In the genomic region with DNA sequence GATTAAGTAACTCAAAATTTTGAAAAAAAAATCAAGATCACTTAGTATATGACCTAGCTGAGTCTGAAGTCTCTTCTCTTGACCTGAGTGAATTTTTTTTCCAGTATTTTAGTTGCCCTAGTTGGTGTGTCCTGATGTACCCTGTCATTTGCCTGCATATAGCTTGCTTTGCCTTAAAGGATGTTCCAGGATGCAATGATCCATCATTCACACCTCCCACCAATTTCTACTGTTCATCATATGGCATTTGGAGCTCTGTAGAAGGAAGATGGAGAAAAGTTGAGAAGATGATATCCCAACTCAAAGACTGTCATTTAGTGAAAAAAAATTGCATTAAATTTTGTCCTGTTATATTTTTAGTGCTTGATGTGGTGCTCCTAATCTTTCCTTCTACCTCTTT, we compare ENCODE assay signal across 29 mouse cellular contexts.
"Had no signal": no experiment of that assay in that cellular context is flagged by ENCODE, and none has a peak within 500 bp of the region (broad histone marks: within the 10 kb centered on the region; RNA-seq: fewer than 3 reads in every experiment).

No protein-coding gene starts in this region.

- H3K4me3 ChIP-seq: embryonic facial prominence, embryonic 10.5 days; embryonic facial prominence, embryonic 12.5 days; embryonic facial prominence, embryonic 13.5 days; embryonic facial prominence, embryonic 15.5 days; erythroblast, embryonic 14.5 days; forebrain, embryonic 10.5 days; forebrain, embryonic 12.5 days; forebrain, embryonic 13.5 days; forebrain, embryonic 15.5 days; gastrocnemius, adult 2 months; heart, adult 2 months had no signal

- H3K27me3 ChIP-seq: embryonic facial prominence, embryonic 12.5 days; embryonic facial prominence, embryonic 13.5 days; embryonic facial prominence, embryonic 15.5 days; forebrain, embryonic 12.5 days; forebrain, embryonic 13.5 days; forebrain, embryonic 15.5 days had no signal

- H3K9ac ChIP-seq: embryonic facial prominence, embryonic 12.5 days; embryonic facial prominence, embryonic 13.5 days; embryonic facial prominence, embryonic 15.5 days; forebrain, embryonic 12.5 days; forebrain, embryonic 13.5 days; forebrain, embryonic 15.5 days; forebrain, postnatal 0 days had no signal

- H3K4me1 ChIP-seq: embryonic facial prominence, embryonic 10.5 days; embryonic facial prominence, embryonic 12.5 days; embryonic facial prominence, embryonic 13.5 days; embryonic facial prominence, embryonic 15.5 days; forebrain, embryonic 12.5 days; forebrain, embryonic 13.5 days; forebrain, embryonic 15.5 days had no signal

- ATAC-seq: forebrain, embryonic 13.5 days; forebrain, embryonic 14.5 days; forebrain, embryonic 15.5 days; forebrain, embryonic 16.5 days; forebrain, postnatal 0 days had no signal

- DNase-seq: cerebellum, adult 2 months; cerebellum, adult 8-10 months; cerebellum, adult 9-10 months; cerebellum, adult 9-11 months; cerebellum, postnatal 10 days; cerebellum, postnatal 14 days; cerebellum, postnatal 25 days; cerebellum, postnatal 36 days; embryo, embryonic 11 days; forebrain, postnatal 0 days; gastrocnemius, adult 2 months; gastrocnemius, postnatal 10 days; gastrocnemius, postnatal 14 days; gastrocnemius, postnatal 25 days; gastrocnemius, postnatal 36 days; heart, adult 11 months; heart, adult 18-20 months; heart, adult 2 months had no signal

- H3K9me3 ChIP-seq: embryonic facial prominence, embryonic 10.5 days; embryonic facial prominence, embryonic 12.5 days; embryonic facial prominence, embryonic 13.5 days; embryonic facial prominence, embryonic 15.5 days; forebrain, embryonic 10.5 days; forebrain, embryonic 12.5 days; forebrain, embryonic 13.5 days; forebrain, embryonic 15.5 days had no signal

- H3K36me3 ChIP-seq: embryonic facial prominence, embryonic 10.5 days; embryonic facial prominence, embryonic 12.5 days; embryonic facial prominence, embryonic 13.5 days; embryonic facial prominence, embryonic 15.5 days; forebrain, embryonic 10.5 days; forebrain, embryonic 12.5 days; forebrain, embryonic 15.5 days had no signal

- H3K4me2 ChIP-seq: embryonic facial prominence, embryonic 12.5 days; embryonic facial prominence, embryonic 13.5 days; embryonic facial prominence, embryonic 15.5 days; forebrain, embryonic 12.5 days; forebrain, embryonic 13.5 days; forebrain, embryonic 15.5 days had no signal

- H3K27ac ChIP-seq: embryonic facial prominence, embryonic 10.5 days; embryonic facial prominence, embryonic 12.5 days; embryonic facial prominence, embryonic 13.5 days; embryonic facial prominence, embryonic 15.5 days; forebrain, embryonic 10.5 days; forebrain, embryonic 12.5 days; forebrain, embryonic 13.5 days; forebrain, embryonic 15.5 days; gastrocnemius, adult 2 months; heart, adult 2 months had no signal
